Mouse (Mus musculus) adrenal gland, postnatal 36 days (tissue): ENCODE measurements at regions not wholly inside any gene's neighbourhood (a gene's known extent, or its start where the extent isn't known, plus 50 kb on each side); places are given as distances from the start of the nearest gene placed in this dataset.
A peak's percentile ranks its signal among the peaks of the same experiment; 100 is the strongest.

ENCODE experiments used
- DNase-seq, 2 experiments: peaks; one replicate each; pipeline ENCODE4 v3.0.0; 2021; ENCODE audit warnings: mixed read lengths in 1 of 2

DNA sequence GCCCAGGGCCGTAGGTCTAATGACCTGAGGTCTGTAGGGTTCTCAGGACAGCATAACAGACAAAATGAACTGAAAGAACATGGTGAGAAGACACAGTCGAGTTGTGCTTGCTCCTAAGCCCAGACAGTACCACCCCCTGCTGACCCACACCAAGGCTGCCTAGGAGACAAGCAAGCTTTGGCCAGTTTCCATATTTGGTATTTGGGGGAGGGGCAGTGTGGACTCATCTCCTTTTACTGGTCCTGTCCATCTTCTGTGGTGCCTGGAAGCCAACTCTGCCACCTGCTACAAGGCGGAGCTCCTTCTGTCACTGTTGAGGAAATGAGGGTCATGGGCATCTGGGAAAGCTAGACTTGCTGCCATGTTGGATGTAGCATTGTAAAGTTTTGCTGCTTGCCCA lies 68.9 kb downstream of the Tex29 start:
- DNase-seq, result no peak

DNA sequence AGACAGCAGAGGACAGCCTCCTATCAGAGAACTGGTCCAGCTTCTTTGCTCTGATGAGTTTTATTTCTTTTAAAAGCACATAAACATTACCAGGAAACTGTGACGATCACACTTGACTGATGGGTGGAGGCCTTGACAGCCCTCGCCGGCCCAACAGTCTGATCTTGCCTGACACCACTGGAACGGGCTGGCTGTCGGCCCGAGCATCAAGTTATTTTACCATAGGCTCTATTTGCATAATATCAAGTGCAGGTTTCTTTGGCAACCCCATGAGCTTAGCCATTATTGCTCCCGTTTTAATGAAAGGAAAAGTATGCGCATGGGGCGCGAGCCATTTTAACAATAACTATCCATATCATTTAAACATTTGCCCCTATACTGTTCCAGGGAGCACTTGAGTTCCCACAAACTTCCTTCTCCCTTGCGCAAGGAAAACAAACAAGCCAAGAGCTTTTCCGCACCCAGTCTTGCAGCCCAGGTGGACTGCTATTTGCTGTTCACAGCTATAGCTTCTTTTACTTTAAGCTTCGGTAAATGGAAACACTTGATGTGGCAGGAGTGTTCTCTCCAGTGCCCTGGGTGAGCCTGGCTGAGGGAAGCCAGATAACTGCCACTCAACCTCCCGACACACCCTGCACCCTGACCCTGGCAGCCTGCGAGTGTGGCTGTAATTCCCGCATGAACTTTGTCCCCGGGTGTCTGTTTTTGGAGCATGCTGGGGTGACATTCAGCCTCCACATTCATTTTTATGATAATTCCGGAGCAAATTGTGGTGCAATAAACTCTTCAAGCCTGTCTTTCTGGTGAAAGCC lies 71.6 kb downstream of the Tex29 start:
- no peak for DNase-seq

DNA sequence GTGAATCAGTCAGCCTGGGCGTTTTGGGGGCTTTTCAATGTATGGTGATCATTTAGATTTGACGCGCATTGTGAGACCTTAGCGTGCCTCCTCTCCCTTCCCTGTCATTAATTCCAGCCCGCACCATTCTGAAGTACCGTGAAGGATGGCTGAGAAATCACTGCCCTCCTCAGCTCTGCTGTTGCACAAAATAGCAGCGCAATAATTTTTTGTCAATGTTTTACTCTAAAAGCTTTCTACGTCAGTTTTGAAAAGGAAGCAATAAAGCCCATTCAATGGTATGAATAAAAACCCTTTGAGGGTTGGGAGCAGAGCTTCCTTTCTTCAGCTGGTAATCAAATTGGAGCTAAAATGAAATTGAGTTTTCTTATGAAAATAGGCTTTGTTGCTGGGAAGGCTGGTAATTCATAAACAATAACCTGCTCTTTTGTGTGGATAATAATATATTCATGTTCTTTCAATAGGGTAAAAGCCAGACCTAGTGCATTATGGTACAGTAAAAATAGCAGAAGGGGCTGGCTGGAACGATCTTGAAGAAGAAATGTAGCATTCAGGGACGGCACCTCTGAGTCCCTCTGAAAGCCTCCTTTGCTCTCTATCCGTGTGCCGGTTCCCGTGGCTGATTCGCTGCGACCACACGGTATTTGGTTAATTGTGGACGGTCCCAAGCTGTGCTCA lies 72.3 kb downstream of the Tex29 start:
- DNase-seq, result no peak

DNA sequence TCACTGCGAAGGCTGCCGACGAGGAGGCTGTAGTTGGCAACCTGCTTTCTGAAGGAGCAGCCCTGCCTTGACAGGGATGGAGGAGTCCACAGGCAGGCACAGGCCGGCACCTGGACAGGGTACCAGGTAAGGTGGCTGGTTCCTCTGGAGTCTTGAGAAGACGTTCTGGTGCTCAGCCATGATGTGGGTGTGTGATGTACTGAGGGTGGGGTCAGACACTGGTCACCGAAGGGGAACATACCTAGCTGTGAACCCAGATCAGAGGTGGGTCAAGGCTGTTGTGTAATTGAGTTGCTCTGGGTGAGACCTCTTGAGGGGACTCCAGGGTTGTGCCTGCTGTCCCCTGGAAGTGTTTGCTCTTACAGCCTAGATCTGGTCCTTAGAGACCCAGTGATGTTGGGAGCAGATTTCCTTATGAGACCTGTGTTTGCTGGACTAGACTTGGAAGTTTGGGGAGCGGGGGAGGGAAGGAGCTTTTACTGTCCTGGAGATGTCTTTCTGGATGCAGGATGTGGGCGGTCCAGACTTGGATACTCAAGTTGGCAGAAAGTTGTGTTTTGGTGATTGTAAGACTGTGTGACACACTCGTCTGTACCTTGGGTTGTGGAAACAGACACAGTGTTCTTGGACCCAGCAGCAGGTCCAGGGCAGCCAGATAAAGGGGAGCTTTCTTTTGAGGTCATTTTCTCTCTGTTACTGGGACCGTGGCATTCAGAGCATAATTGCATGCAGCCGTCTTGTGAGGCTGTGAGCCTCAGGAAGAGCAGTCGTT lies 73.0 kb downstream of the Tex29 start:
- DNase-seq, result no peak

DNA sequence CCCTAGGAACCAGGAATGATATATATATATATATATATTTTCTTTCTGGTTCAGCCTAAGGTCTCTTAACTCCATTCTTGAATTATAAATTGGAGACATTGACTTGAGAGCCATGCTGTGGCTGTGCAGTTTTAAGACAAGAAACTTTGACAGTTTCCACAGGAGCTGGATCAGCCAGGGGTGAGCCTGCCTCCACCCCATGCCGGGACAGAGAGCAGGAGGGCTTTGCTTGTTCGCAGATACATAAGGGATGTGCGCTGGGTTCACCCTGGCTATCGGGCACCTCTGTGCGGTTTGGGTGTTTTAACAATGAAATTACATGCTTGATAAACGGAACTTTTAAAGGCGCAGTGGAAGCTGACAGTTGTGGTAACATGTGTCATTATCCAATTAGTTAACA lies 73.9 kb downstream of the Tex29 start:
- DNase-seq, result no peak

DNA sequence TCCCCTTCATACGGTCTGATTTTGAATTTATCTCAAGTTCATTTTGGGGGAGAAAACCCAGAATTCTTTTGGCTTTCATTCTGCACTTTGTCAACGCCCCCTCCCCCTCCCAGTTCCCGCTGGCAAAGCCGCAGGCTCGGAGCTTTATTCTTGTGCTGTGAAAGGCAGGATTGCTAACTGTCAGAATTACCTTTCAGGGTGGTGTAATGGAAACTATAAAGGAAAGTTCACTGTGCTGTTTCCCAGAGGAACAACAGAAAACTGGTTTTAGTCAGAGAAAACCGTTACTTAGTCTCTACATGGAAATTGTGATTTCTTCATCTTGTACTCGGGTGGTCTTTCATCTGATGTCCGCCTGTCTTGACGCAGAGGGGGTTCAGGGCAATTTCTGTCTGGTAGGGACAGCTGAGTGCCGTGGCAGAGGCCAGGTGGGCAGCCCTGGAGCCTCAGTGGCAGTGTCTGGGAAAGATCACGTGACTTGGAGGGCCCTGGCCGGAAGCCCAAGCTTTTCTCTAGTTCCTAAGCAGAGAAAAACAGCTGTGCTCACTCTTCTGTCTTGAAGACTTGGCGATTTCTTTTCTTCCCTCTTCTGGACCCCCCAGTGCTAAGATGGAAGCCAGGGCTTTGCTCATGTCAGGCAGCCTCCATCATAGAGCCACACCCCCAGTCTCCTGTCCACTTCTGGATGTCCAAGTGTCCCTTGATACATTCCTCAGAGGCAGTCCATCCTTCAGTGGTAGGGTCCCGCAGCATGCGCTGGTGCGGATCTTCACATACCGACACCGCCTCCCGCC lies 74.6 kb downstream of the Tex29 start:
- DNase-seq, result no peak

DNA sequence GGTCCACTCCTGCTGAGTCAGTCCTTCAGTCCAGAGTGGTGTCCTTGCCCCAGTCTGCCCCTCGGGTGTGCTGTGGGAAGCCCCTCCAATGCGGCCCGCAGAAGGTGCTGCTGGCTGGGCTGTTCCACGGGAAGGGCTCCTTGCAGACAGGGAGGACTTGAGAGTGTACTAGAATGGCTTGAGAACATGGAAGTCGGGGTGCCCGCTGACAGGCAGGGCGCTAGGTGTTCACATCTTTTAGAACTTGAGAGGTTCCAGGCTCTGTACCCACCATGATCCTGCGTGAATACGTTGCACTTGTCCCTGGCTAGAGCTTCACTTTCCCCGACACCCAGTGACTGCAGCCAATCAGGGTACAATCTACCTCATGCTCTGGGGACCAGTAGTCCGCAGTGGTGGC lies 75.4 kb downstream of the Tex29 start:
- DNase-seq, result no peak

DNA sequence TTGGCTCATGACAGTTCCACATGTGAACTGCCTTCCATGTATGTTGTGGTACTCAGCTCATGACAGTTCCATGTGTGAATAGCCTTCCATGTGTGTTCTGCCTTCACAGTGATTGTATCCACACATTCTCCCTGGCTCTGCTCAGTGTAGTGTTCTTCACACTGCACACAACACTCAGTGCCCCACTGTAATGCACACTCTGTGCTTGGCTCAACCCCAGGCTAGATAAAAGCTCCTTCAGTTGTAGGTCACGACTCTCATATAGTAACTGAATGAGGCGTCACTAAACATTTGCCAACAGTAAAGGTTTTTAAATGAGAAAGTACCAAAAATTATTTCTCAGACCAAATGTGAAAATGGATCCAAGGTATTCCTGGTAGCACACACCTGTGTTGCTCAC lies 79.6 kb downstream of the Tex29 start:
- no peak for DNase-seq

DNA sequence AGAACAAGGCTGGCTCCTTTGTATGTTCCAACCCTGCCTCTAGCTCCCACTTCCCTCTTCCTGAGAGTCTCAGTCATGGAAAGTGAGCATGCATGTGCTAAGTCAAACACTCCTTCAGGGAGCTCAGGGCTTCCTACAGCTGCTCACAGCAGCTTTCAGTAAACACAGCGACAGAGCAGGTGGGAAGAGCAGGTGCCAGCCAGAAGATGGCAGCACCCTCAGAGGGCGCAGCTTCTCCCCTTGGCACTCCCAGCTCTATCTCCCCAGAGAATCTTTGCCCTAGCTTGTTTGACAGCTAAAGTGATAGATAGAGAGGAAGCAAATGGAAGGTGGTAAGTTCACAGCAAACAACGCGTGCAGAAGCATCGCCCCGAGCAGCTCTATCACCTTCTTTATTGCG lies 82.8 kb downstream of the Tex29 start:
- DNase-seq, result no peak

DNA sequence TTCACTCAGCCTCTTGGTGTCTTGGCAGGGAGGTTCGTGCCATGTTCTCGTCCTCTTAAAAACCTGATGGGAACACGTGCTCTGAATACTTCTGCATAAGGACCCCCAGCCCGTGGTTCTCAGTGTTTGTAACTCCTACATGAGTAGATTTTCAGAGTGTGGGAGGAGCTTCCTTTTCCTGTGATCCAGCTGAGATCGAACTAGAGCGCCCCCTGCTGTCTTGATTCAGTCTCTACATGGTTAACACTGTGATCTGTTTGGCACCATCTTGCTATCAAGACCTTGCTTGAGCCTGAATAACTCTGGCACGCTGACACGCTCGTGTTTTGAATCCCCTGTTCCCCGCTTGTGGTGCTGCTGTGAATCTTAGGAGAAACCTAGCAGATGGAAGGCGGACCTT lies 83.9 kb downstream of the Tex29 start:
- DNase-seq, result peak; percentile 83

DNA sequence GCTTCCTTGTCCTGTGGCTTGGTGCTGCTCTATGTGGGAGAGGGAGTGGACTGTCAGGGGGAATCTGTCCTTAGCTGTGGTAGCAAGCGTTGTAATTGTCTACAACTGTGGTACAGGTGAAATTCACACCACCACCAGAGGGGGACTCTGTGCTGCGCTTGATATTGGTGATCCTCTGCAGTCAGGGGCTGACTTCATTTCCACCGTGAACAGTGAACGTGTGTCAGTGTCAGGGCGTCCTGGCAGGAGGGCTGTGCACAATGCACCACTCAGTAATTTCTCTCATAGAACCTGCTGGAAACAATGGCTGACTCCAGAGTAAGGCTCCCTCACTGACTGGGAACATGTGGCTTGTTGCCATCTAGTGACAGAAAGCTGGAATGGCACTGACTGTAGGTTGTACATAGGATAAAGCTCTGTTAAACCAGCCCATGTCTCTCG lies 102.6 kb downstream of the Tex29 start:
- peak; percentile 24 to 55 for DNase-seq

DNA sequence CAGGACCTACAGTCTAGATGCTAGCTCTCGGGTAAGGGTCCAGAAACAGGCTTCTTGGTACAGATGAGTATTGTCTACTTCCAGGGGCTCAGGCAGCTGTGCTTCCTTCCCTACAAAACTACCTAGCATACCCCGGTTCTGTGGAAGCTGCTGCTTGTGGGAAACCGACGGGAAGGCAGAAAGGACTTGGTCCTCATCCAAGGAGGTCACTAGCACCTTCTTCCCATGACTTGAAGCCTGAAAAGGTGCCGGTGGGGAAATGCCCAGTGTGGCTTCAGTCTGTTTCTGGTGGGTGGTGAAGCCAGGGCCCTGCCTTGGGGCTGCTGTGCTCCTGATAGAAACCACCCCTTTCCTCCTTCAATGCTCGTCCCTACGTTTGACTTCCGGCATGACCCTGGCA lies 107.5 kb downstream of the Tex29 start:
- DNase-seq, result no peak

DNA sequence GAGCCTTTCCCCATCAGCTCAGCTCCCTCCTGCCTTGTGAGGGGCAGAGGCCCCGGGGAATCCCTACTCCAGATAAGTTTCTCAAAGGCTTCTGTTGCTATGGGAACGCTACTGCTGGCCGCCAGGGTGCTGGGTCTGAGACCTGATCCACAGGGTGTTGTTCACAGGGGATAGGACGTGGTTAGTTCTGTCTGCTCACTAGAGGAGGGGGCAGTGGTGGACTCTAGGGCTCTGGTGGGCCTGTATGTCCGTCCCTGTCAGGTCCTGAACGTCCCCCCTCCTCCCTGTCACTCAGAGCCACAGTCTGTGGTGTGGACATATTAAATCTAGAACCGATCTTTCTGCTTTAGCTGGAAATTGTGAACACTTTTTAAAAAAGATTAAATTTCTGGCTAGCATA lies 116.0 kb downstream of the Tex29 start:
- DNase-seq, result no peak

DNA sequence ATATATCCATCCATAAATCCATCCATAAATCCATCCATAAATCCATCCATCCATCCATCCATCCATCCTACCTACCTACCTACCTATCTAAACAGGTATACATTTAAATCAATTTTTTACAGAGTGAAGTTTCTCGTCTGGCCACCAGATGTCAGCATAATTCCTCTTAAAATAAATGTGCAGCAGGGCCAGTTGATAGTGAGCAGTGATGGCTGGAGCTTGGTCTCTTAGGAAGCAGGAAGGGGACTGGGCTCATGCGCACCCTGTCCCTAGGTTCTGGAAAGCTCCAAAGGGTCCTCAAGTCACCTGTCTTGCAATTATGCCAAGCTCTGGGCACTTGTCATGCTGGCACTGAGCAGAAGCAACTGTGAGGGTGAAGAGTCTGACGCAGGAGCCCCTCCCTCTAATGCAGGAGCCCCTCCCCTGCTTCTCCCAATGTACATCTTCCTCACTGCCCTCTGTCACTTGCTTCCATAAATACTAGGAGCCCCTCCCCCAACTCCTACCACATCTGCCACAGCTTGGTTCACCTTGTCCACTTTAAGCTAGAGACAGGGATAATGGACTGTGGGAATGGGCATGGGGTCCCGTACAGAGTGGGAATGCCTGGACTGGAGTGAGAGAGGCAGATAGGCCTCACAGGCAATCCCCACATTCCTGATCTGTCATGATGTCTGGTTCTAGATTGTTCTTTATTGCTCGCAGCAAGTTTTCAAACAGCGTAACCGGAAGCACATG lies 116.9 kb downstream of the Tex29 start:
- peak in 1 of 2 experiments; percentile 25 for DNase-seq

DNA sequence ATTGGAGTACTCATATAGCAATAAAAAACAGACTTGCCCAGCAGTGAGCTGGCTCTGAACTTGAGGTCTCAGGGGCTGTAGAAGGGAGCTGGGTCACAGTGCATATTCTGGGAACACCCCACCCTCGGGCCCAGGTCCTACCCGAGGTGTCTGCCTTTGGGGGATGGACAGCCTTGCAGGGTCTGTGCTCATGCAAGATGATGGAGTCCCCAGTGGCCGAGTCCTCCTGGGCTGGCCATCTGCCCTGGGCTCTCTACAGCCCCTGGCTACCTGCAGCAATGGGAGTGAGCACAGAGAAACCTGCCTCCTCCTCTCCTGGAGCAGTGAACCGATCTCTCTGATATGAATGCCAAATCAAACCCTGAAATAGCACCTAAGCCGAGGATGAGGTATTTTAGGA lies 117.9 kb downstream of the Tex29 start:
- DNase-seq, result no peak

DNA sequence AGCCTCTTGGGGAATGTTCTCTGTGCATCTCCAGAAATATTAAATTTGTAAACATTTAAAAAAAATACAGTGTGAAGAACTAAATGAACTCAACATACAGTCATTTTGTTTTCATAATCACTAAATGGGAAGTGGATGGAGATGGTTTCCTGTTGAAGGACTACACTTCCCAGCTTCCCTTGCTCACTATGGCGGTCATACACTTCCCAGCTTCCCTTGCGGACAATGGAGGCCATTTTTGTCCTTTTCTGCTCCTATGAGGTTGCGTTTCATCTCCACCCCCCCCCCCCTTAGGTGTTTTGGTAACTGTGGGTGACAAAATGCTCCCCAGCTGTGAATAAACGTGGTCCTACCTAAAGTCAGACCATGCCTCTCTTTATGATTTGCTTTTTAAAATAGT lies 119.2 kb downstream of the Tex29 start:
- no peak for DNase-seq

DNA sequence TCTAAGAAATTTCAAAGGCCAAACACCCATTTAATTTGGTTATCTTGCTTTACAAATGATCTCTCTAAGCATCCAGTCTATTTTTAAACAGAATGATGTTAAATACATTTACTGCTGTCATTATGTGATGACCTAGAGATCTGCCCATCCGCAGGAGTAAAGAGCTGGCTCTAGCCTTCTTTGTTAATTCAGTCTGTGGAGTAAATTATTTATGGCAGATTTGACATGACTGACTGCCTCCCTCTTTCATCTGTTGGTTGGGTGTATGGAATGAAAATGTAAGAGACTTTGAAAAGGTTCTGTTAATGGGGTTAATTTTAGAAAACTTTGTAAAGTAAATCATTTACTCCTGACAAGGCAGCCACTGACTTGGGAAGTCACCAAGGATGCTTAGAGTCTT lies 123.3 kb downstream of the Tex29 start:
- no peak for DNase-seq

DNA sequence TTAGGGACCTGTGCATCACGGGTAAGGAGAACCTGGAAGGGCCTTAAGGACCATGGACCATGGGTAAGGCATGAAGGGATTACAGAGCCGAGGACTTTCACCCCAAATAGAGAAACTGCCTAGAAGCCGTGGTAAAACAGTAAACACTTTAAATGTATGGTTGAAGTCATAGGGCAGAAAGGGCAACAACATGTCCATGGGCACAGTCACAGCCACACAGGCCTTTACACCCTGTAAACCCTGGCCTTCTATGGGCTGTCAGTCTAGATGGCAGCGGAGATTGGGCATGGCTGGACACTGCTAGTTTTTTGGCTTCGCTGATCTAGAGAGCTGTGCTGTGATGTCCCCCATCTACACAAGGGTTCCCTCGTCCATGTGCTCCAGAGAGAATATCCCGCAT lies 127.4 kb downstream of the Tex29 start:
- DNase-seq, result no peak

DNA sequence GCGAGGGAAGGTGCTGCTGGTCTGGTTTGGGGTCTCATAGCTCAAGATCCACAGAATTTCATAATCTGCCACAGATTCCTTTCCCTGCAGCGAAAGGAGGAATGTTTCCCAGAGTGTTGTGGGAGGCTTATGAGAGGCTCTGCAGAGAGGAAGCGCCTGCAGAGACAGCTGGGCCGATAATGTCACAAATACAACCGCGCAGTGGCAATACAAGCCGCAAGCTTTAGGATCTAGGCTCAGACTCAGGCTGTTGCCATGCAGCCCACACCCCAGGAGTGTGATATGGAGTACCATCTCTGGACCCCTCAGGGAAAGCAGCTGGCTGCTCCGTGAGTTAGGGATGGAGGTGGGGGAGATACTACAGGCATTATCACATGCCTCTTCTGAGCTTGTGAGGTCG lies 130.2 kb downstream of the Tex29 start:
- DNase-seq, result no peak

DNA sequence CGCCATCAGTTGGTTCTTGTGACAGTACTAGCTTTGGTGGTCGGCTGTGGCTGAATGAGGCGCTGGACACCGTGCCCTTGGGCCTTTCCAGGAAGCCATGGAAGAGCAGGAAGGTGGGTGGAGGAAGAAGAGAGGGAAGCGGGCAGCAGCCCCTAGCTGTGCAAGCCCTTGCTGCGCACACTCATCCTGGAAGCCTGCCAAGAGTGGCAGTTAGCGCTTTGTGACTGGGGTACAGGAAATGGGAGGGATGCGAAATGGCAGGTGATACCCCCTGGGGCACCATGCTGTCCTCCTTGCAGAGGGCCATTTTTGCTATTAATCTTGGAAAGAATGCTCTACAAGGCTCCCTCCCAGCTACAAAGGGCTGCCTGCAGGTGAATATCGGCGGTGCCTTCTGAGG lies 133.2 kb downstream of the Tex29 start:
- DNase-seq, result no peak

DNA sequence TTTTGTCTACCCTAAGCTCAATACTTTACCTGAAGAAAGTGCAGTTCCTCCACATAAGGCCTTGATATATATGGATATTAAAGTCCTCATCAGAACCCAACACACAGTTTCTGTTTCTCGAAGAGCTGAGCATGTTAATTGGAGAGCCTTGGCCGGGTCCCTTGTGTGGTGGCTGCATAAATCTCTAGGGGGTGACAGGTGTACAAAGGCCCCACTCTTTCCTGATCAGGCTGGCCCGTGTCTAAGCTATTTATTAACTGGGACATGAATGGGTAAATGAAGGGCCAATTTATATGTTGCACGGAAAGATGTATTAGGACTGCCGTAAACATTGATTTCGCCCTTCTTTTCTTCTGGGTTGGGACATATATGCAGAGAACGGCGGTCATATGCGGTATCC lies 136.8 kb downstream of the Tex29 start:
- DNase-seq, result no peak

DNA sequence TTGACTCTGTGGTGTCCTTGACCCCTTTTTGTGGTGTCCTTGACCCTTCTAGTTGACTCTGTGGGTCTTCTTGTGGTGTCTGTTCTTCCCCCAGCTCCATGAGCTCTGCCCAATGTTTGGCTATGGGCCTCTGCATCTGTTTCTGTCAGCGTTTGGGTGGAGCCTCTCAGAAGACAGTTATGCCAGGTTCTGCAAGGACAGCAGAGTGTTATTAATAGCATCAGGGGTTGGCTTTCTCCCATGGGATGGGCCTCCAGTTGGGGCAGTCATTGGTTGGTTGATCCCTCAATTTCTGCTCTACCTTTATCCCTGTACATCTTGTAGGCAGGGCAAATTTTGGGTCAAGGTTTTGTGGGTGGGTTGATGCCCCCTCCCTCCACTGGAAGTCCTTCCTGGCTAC lies 138.8 kb downstream of the Tex29 start:
- no peak for DNase-seq
